Mouse (Mus musculus) c-Kit-positive CD71-negative TER-119-negative erythroid progenitor cells, embryonic 14.5 days (primary cell): ENCODE data around the gene Zc3h12c.

Experiments used
- DNase-seq: peaks from one replicate; pipeline ENCODE4 v3.0.0-alpha.2; 2013; ENCODE audit warnings: low read depth

Zc3h12c gene

GRCm38 (mm10) chr9:52167084-52167483 is 1.3 kb downstream of the Zc3h12c start:
- DNase-seq = no peak

GRCm38 (mm10) chr9:52165706-52166090 is 2.7 kb downstream of the Zc3h12c start:
- no peak for DNase-seq

GRCm38 (mm10) chr9:52165076-52165705 is 3.2 kb downstream of the Zc3h12c start:
- no peak for DNase-seq

GRCm38 (mm10) chr9:52160512-52160911 is 7.9 kb downstream of the Zc3h12c start:
- no peak for DNase-seq

GRCm38 (mm10) chr9:52158561-52158960 is 9.8 kb downstream of the Zc3h12c start:
- DNase-seq = no peak

DNA sequence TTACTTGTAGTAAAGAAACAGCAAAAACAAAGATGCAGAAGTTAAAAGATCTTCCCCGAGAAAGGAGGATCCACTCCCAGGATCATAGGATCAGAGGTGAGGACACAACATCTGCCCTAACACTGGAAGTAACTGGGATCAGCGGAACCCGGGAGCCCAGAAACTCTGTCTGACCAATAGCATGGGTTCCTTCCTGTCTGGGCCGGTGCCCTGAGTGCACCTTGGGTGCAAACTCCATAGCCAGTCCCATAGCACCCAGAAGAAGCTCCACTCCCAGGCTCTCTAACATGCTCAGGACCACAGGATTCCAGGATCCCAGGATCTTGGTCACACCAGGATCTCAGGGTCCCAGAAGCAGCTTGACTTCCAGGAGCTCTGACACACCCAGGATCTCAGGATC is 13.0 kb downstream of the Zc3h12c start:
- DNase-seq = no peak

DNA sequence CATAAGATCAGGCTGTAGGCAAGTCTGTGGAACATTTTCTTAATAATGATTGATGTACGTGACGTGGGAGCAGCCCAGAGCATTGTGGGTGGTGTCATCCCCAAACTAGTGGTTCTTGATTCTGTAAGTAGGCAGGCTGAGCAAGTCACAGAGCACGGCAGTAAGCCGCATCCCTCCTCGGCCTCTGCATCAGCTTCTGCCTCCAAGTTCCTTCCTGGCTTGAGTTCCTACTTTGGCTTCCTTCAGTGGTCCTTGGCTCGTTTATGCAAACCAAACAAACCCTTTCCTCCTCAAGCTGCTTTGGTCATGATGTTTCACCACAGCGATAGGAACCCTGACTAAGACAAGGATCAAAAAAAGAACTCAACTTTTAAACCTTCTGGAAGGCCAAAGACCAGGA is 14.1 kb downstream of the Zc3h12c start:
- no peak for DNase-seq

DNA sequence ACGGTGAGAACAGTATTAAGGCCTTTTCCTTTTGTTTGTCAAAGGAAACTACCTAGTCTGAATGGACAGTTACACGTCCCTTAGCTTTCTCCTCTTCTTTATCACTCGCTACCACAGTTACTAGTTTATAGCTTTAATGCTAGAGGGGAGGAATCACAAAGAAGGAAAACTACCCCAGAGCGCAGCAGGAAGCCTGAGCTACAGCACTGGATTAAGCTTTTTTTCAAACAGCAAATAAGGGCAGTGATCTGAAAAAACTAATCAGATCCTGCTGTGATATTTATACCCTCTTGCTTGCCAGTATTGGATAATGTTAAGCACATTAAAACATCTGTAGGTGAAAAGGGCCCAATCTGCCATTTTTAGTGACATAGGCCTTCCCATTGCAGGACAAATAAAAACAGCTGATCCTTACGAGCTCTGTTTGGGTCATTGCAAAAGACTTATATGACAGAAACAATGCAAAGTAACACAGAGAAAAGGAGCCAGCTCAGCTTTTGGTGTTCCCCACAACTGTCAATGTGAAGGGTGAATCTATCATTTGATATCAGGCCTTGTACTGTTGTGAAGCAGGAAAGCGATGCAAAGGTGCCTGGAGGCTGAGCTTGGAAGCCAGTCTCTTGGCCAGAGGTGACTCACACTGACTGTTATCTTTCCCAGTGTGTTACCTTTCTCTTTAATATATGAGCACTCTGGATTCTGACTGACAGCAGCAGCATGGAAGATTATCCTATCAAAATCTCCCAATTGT is 16.1 kb downstream of the Zc3h12c start:
- DNase-seq = no peak

DNA sequence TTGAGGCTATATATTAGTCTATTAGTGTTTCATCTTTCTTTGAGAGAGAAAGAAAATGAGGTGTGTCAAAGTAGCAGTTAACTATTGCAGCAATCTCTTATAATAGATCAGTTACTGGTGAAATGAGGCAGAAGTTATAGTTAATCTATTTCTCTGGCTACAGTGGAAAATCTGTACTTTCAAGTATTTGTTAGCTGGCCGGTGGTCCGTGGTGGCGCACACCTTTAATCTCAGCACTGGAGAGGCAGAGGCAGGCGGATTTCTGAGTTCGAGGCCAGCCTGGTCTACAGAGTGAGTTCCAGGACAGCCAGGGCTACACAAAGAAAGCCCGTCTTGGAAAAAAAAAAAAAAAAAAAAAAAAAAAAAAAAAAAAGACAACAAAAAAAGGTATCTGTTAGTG is 18.6 kb downstream of the Zc3h12c start:
- DNase-seq = no peak

- no peak for DNase-seq
Observed at GRCm38 (mm10) chr9:52149286-52149685, 19.1 kb downstream of the Zc3h12c start.

GRCm38 (mm10) chr9:52148831-52149230 is 19.5 kb downstream of the Zc3h12c start:
- DNase-seq = no peak

GRCm38 (mm10) chr9:52148311-52148710 is 20.1 kb downstream of the Zc3h12c start:
- DNase-seq = no peak

GRCm38 (mm10) chr9:52146241-52146640 is 22.1 kb downstream of the Zc3h12c start:
- no peak for DNase-seq

DNA sequence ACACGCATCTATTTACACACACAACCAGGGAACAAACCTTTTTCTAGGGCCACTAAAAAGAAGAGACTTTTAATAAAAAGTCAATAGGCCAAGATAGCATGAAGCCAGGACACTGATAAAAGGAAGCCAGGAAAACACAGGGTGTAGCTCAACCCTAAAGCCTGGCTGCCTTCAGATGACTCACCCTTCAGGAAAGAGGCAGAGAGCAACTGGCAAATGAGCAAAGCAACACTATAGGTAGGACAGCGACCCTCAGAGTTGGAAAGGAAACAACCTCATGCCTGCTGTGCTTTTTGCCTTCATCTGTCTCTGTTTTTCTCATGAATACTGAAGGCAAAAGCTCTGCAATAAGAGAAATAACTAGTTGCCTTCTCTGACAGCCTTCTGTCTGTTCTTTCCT is 35.6 kb downstream of the Zc3h12c start:
- no peak for DNase-seq

- no peak for DNase-seq
Observed at GRCm38 (mm10) chr9:52130348-52130747, 38.0 kb downstream of the Zc3h12c start.

DNA sequence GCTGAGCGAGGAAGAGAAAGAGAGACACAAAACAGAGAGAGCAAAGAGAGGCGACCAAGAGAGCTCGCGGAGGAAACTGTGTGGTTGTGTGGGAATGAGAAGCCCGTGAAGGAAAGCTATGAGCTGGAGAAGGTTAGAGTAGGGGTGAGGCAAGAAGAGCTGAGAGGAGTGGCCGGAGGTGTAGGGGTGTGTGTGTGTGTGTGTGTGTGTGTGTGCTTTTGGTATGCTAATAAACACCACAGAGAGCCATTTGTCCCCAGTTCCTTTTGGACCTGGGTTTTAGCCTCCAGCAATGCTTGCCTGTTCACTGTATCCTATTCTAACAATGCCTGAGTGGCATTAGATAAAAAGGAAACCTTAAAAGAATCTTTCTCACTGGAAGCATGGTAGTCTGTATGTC is 43.1 kb downstream of the Zc3h12c start:
- no peak for DNase-seq

GRCm38 (mm10) chr9:52119212-52119611 is 49.2 kb downstream of the Zc3h12c start:
- DNase-seq = no peak

GRCm38 (mm10) chr9:52113091-52113490 is 55.3 kb downstream of the Zc3h12c start:
- DNase-seq = no peak

DNA sequence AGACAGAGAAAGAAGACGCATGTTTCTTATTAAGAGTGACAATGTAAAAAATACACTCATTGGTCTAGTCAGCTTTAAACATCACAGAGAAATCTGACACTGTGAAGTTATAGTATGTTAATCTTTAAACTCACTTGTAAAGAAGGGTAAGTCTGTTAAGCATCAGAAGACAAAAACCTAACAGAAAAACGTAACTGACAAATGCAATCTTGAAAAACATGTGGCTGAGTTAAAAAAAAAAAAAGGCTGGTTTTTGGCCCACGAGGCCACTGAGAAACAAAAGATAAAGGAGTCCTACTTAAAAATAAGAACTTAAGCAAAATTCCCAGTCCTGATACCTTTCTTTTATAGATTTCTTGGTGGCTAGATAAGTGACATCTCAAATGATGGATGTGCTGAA is 57.6 kb downstream of the Zc3h12c start:
- DNase-seq = no peak

DNA sequence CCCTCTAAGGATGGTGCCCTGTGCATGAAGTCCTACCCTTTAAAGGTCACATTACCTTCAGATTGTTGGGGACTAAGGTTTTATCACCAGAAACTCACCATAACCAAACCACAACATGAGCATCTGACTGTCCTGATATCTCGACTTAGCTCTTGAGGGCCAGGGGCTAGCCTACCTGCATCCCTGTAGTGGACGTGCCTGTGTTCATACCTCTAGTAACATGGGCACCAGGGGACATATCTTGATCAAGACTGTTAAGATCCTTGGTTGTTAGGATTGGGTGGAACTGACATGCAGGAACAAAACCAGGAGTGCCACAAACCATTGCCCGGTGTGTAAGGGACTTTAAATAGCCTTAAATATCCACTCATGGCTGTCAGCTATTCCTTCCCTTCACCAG is 61.2 kb downstream of the Zc3h12c start:
- DNase-seq = no peak

GRCm38 (mm10) chr9:52105423-52105822 is 62.9 kb downstream of the Zc3h12c start:
- DNase-seq = no peak

DNA sequence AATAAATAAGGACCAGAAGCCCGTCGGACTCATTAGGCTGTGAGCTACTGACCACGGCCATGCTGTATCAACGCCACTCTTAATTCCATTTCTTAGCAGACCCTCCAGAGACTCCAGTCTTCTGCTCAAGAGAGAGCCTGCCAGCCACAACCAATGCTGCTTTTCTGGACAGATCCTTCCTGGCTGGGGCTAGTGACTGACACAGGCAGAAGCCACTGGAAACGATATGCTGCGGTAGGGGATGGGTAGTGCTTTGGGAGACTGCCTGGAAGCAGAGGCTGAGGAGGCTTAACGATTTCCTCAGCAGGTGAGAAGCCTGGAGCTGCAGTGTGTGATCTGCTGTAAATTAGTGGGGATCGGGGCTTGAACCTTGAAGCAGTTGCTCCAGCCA is 64.2 kb downstream of the Zc3h12c start:
- no peak for DNase-seq

DNA sequence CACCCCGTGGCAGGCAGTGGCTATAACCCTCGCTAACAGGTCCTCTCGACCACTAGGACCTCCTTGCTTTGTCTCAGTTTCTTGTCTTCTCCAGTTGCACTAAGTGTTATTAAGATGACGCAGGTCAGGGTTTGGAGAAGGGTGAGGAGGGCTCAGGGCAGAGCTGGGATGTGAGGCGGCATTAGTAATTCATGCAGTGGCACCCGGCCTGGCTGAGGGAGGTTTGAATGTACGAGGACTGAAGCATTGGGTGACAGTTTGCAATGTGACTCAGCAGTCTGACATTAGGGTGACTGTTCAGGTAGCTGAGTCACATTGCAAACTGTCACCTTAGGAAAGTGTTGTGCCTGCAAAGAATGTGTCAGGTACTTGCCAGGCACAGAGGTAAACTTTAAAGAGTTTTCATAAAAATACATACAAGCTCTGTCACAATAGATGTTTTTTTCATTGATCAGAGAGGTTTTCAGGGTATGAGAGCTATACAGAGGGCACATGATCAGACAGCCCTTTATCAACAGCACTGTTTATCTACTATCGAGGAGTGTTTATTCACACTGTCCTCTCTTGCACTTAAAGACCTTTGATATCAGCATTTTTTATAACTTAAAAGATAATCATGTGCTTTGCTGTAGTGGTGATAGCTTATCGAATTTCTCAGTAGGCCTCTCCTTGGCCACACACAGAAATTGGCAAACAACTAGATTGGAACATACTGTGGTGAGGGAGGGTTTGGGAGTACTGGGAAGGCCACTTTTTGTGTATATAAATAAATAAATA is 64.7 kb downstream of the Zc3h12c start:
- DNase-seq = no peak
